Mouse (Mus musculus) monocyte, adult 5-6 weeks (primary cell): Measurements from ENCODE around the gene Gm773. TPM values are rescaled to one million over a fixed set of nuclear protein-coding genes. Genes with fewer than 3 reads are reported as not detected.
"Not testable (repeated sequence)": the region's sequence is repeated elsewhere in the genome, so short reads cannot be mapped to it uniquely, and the experiment has no call there.

Experiments used
- ATAC-seq: fragments of 153-309, 156-312 bp; replicated peaks from 2 replicates; pipeline ENCODE4 v1.8.0; 2017; ENCODE audit warnings: mild to moderate bottlenecking; ENCODE audit not compliant: low TSS enrichment, insufficient number of reproducible peaks, severe bottlenecking, poor library complexity, low FRiP score
- total RNA-seq: library from RNA; stranded (forward); fragments of 200-1000, 200-491, 200-594 nt; gene quantifications from 3 replicates; pipeline ENCODE4 v1.2.3, GENCODE M21; 2017

Gm773 gene
- not detected in 3 replicates for total RNA-seq

DNA sequence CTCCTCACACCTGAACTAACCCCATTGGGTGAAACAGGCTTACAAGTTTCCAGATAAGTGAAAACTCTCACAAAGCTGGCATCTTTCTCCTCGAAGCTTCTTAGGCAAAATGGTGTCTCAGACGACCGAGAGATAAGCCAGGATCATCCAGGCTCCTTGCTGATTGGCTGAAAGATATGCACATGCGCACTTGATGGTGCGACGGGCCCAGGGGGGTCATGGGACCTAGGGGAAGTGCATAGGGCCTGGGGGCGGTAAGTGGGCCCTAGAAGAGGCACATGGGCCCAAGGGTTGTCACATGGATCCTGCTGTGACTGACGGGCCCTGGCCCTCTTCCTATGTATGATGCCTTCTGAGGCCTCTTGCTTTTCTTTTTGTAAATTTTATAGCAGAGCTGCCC lies at the start of gene Gm773:
Gene Gm773 (minus strand): TSS at position 111 of the 400 bp plus-strand sequence.
- ATAC-seq: no peak

DNA sequence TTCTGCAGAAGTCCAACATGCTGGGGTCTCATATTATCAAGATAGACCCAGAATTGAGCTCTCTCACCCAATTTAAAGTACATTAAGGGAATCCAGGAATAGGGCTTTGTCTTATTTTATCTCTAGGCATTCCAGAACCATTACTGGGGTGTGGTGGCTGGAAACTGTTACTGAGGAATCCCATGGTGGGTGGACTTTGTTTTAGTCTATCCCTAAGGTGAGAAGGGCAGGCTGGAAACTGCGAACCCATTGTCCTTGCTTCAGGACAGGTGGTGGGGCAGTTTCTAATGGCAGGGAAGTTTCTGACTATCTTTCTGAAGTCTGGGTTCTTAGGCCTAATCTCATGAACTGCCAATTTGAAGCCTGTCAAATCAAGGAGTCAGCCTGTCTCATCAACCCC lies 26.2 kb downstream of the Gm773 start:
- not testable (repeated sequence) for ATAC-seq

DNA sequence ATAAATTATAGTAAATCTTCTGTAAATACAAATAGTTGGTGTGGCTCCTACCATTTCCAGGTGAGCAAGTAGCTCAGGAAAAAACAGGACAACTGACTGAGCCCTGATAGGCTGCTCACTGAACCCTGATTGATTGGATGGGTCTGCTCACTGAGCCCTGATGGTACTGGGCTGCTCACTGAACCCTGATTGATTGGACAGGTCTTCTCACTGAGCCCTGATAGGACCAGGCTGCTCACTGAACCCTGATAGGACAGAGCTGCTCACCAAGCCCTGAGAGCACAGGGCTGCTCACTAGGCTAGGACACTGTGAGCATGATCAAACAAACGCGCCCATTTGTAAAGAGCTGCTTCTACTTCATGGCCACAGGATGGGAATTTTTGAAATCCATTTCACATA lies 61.3 kb downstream of the Gm773 start:
- no peak for ATAC-seq

Other genes with a start within 250 kb of the Gm773 start
- 1.5 to 1.9 TPM (median 1.8 TPM) in 3 replicates for gene 3830403N18Rik, start 76.3 kb downstream of the Gm773 start, total RNA-seq
- 0.29 TPM in 1 of 3 replicates, not detected in the others for gene Zfp449, start 133.5 kb upstream of the Gm773 start, total RNA-seq
- gene Smim10l2a, start 161.7 kb upstream of the Gm773 start, total RNA-seq: 0.19 TPM in 1 of 3 replicates, not detected in the others
- gene Gm2174, start 235.1 kb upstream of the Gm773 start, total RNA-seq: 8.1 to 16.1 TPM in 2 of 3 replicates, not detected in the other
- 62.3 to 99.4 TPM (median 94.4 TPM) in 3 replicates for gene Ints6l, start 242.0 kb upstream of the Gm773 start, total RNA-seq